Mouse (Mus musculus) heart, embryonic 13.5 days (tissue): ENCODE measurements around the gene Llgl2. TPM values are rescaled to one million over a fixed set of nuclear protein-coding genes. Genes with fewer than 3 reads are reported as not detected.
A peak's percentile ranks its signal among the peaks of the same experiment; 100 is the strongest.

Experiments
- ATAC-seq: fragments of 200-750 bp; cut with Nextera tagmentation; 2 replicates; pipeline ENCODE4 v1.8.0; 2017; ENCODE audit warnings: moderate TSS enrichment; ENCODE audit not compliant: insufficient number of reproducible peaks, low FRiP score, low TSS enrichment; ENCODE audit errors: extremely low read depth
- H3K27ac ChIP-seq: fragments of 300-500 bp; sonication (generic); replicated peaks from 2 replicates; pipeline ENCODE4 v1.5.1; 2015; ENCODE audit warnings: moderate library complexity, mild to moderate bottlenecking, inconsistent platforms
- H3K27me3 ChIP-seq: fragments of 300-500 bp; sonication (generic); replicated peaks from 2 replicates; pipeline ENCODE4 v1.6.1; 2015; ENCODE audit warnings: mild to moderate bottlenecking, inconsistent platforms
- H3K36me3 ChIP-seq: fragments of 300-500 bp; sonication (generic); 2 replicates; pipeline ENCODE4 v1.6.1; 2015; ENCODE audit warnings: mild to moderate bottlenecking, inconsistent platforms
- H3K4me1 ChIP-seq: fragments of 300-500 bp; sonication (generic); 2 replicates; pipeline ENCODE4 v1.6.1; 2015; ENCODE audit warnings: inconsistent platforms
- H3K4me2 ChIP-seq: fragments of 300-500 bp; sonication (generic); 2 replicates; pipeline ENCODE4 v1.6.1; 2015; ENCODE audit warnings: inconsistent platforms, mild to moderate bottlenecking, moderate library complexity
- H3K4me3 ChIP-seq: fragments of 300-500 bp; sonication (generic); 2 replicates; pipeline ENCODE4 v1.5.1; 2015; ENCODE audit warnings: moderate library complexity, mild to moderate bottlenecking, inconsistent platforms
- H3K9ac ChIP-seq: fragments of 300-500 bp; sonication (generic); 2 replicates; pipeline ENCODE4 v1.6.1; 2015; ENCODE audit warnings: inconsistent platforms, mild to moderate bottlenecking, moderate library complexity
- H3K9me3 ChIP-seq: fragments of 300-500 bp; sonication (generic); 2 replicates; pipeline ENCODE4 v1.6.1; 2016; ENCODE audit warnings: inconsistent platforms
- WGBS: fragments of 180-500 bp; shearing (Covaris S2); methylation state at CpG from one replicate; pipeline ENCODE4 v1.1.7; 2015; ENCODE audit warnings: mixed read lengths; 5-methylcytosine and 5-hydroxymethylcytosine counted together
- microRNA-seq: library from miRNA; unstranded; fragments of <30 nt; microRNA quantifications from one replicate; pipeline ENCODE4, GENCODE M21; 2016
- polyA plus RNA-seq: library from polyadenylated mRNA; unstranded; fragments of >200 nt; fragmentation: Nextera tagmentation; extraction: Ambion mirVana; gene quantifications from 2 replicates; pipeline ENCODE4 v1.2.1, GENCODE M21; 2015

Llgl2 gene
- polyA plus RNA-seq, 1 experiment from 2014 or later = 18.9 TPM

DNA sequence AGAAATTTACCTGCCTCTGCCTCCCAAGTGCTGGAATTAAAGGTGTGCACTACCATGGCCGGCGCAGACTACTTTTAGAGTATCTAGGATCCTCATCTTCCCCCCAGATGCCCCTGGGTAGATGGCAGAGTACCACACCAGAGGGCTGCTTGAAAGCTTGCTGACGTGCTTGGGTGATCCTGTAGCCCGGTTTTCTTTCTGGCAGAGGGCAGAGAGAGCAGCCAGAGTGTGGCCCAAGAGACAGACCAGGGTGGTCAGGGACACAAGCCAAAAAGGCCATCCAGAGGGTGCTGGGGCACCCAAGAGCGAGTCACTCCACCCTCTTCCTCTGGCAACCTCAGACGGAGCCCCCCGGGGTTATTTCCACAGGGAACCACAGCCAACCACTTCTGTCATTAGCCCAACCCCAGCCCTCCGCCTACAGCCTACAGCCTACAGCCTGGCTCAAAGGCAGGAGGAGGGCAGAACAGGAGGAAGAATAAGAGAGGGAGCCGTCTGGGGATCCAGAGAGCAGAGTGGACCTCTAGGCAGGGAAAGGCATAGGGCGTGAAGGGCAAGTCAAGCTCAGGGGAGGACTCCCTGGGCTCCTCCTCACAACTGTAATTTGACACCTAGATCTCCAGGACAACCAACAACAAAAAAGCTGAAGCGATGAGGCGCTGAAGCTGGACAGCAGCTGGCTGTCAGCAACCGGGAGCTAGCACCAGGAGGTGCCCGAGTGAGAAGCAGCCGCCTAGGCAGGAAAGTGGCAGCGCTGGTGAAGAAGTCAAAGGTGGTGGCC, 75.8 kb downstream of the Llgl2 start, which contains the start of gene Smim5:
TSS of gene Smim5 (plus strand) at position 481 of the 781 bp plus-strand sequence.
- Histone ChIP-seq H3K9me3 (no peaks in the 10 kb centered on the region), H3K4me1 (peaks cover 64% of the 10 kb centered on the region), H3K4me2 (peak within 1 kb of the TSS; percentile 74), H3K27ac (peak within 1 kb of the TSS; percentile 99), H3K36me3 (peaks cover 21% of the 10 kb centered on the region), H3K9ac (peak within 1 kb of the TSS; percentile 73), H3K4me3 (peak within 1 kb of the TSS; percentile 52), H3K27me3 (no peaks in the 10 kb centered on the region)
- ATAC-seq = peak; percentile 24; the same call in 1 of the 2 replicates
- WGBS = 25% methylated on average over 16 of the region's 16 CpGs

GRCm38 (mm10) chr11:115900561-115901337, 76.9 kb downstream of the Llgl2 start:
- 45% methylated on average over 8 of the region's 8 CpGs for WGBS
- Histone ChIP-seq H3K4me1 (peaks cover 75% of the 10 kb centered on the region), H3K9me3 (no peaks in the 10 kb centered on the region), H3K27me3 (no peaks in the 10 kb centered on the region), H3K36me3 (peaks cover 21% of the 10 kb centered on the region), H3K27ac (peak overlapping the region; percentile 99), H3K4me3 (peak overlapping the region; percentile 52), H3K9ac (peak overlapping the region; percentile 73), H3K4me2 (peak overlapping the region; percentile 74)
- no peak for ATAC-seq

GRCm38 (mm10) chr11:115901338-115902161, 77.7 kb downstream of the Llgl2 start:
- WGBS = 59% methylated on average over 9 of the region's 9 CpGs
- ATAC-seq = no peak
- no peaks in the 10 kb centered on the region for H3K9me3 ChIP-seq
- peaks cover 83% of the 10 kb centered on the region for H3K4me1 ChIP-seq
- peaks cover 22% of the 10 kb centered on the region for H3K36me3 ChIP-seq
- no peaks in the 10 kb centered on the region for H3K27me3 ChIP-seq
- H3K4me3 ChIP-seq = peak overlapping the region; percentile 52
- H3K4me2 ChIP-seq = peak overlapping the region; percentile 74
- peak overlapping the region; percentile 73 for H3K9ac ChIP-seq
- H3K27ac ChIP-seq = peak overlapping the region; percentile 99

DNA sequence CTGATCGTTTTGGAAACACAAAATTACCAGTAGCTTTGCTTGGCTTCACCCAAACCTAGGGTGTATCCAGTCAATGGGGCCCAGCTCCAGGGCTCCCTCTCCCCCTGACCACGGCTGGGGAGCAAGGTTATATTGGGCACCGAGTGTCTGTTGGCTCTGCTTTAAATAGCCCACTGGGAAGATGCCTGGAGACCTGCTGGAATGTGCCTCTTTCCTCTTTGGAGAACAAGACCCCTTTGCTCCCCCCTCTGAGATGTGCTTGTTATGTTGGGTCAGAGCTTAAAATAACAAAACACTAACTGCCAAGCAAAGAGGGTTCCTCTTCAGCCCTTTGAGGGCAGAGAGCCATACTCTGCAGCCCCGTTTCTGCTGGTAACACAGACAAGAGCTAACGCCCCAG, 78.3 kb downstream of the Llgl2 start:
- Histone ChIP-seq H3K36me3 (peaks cover 22% of the 10 kb centered on the region), H3K27ac (peak overlapping the region; percentile 99), H3K4me2 (peak overlapping the region; percentile 74), H3K27me3 (no peaks in the 10 kb centered on the region), H3K4me3 (peak overlapping the region; percentile 52), H3K9me3 (no peaks in the 10 kb centered on the region), H3K4me1 (peaks cover 84% of the 10 kb centered on the region), H3K9ac (peak overlapping the region; percentile 76)
- WGBS = 42% methylated on average over 5 of the region's 5 CpGs
- ATAC-seq = no peak; the same call in 1 of the 2 replicates

GRCm38 (mm10) chr11:115902831-115903230, 79.0 kb downstream of the Llgl2 start:
- Histone ChIP-seq H3K9ac (peak overlapping the region; percentile 76), H3K4me3 (peak overlapping the region; percentile 52; the same call in 1 of the 2 replicates)
- 30% methylated on average over 1 of the region's 1 CpGs for WGBS

GRCm38 (mm10) chr11:115903384-115904230, 79.8 kb downstream of the Llgl2 start:
- H3K4me1 ChIP-seq = peaks cover 81% of the 10 kb centered on the region
- H3K27ac ChIP-seq = peak overlapping the region; percentile 99
- no peak overlapping the region for H3K4me3 ChIP-seq
- peaks cover 35% of the 10 kb centered on the region for H3K36me3 ChIP-seq
- peak overlapping the region; percentile 76 for H3K9ac ChIP-seq
- no peaks in the 10 kb centered on the region for H3K9me3 ChIP-seq
- H3K27me3 ChIP-seq = no peaks in the 10 kb centered on the region
- peak; percentile 79 for ATAC-seq
- WGBS = 27% methylated on average over 11 of the region's 11 CpGs
- H3K4me2 ChIP-seq = peak overlapping the region; percentile 74

More at GRCm38 (mm10) chr11:115902831-115903230, 79.0 kb downstream of the Llgl2 start:
- Histone ChIP-seq H3K4me2 (peak overlapping the region; percentile 74), H3K27me3 (no peaks in the 10 kb centered on the region), H3K36me3 (peaks cover 28% of the 10 kb centered on the region), H3K4me1 (peaks cover 84% of the 10 kb centered on the region), H3K9me3 (no peaks in the 10 kb centered on the region), H3K27ac (peak overlapping the region; percentile 99)
- ATAC-seq = no peak

- no peaks in the 10 kb centered on the region for H3K27me3 ChIP-seq
- WGBS = 56% methylated on average over 8 of the region's 8 CpGs
- H3K9me3 ChIP-seq = no peaks in the 10 kb centered on the region
- no peak overlapping the region for H3K4me3 ChIP-seq
- peak overlapping the region; percentile 74; the same call in 1 of the 2 replicates for H3K4me2 ChIP-seq
- peaks cover 39% of the 10 kb centered on the region for H3K36me3 ChIP-seq
- peak overlapping the region; percentile 65 for H3K9ac ChIP-seq
- no peak for ATAC-seq
- peaks cover 73% of the 10 kb centered on the region for H3K4me1 ChIP-seq
- H3K27ac ChIP-seq = peak overlapping the region; percentile 99
Measured at GRCm38 (mm10) chr11:115904231-115904955, 80.5 kb downstream of the Llgl2 start.

Small RNA genes lying within 50 kb of the gene (microRNA-seq; reads per million reads assigned to microRNA genes)
- gene Mir5621 = not detected

Other genes starting within 250 kb of the Llgl2 start
- 79.2 and 86.8 TPM in 2 replicates for gene Mrps7, start 220.1 kb upstream of the Llgl2 start, polyA plus RNA-seq
- 14.0 and 14.9 TPM in 2 replicates for gene Gga3, start 220.0 kb upstream of the Llgl2 start, polyA plus RNA-seq
- gene Mif4gd, start 211.1 kb upstream of the Llgl2 start, polyA plus RNA-seq = 23.1 and 24.6 TPM in 2 replicates
- 36.4 and 37.2 TPM in 2 replicates for gene Slc25a19, start 195.8 kb upstream of the Llgl2 start, polyA plus RNA-seq
- 86.6 and 90.0 TPM in 2 replicates for gene Grb2, start 115.5 kb upstream of the Llgl2 start, polyA plus RNA-seq
- gene Tmem94, start 58.6 kb upstream of the Llgl2 start, polyA plus RNA-seq = 34.3 and 39.4 TPM in 2 replicates
- 20.0 and 20.1 TPM in 2 replicates for gene Caskin2, start 10.4 kb upstream of the Llgl2 start, polyA plus RNA-seq
- 24.4 and 27.5 TPM in 2 replicates for gene Tsen54, start 9.3 kb upstream of the Llgl2 start, polyA plus RNA-seq
- gene Myo15b, start 34.4 kb downstream of the Llgl2 start, polyA plus RNA-seq = 0.17 and 0.27 TPM in 2 replicates
- 20.0 and 24.2 TPM in 2 replicates for gene Smim5, start 75.9 kb downstream of the Llgl2 start, polyA plus RNA-seq
- 1.4 TPM in 2 replicates for gene Smim6, start 88.0 kb downstream of the Llgl2 start, polyA plus RNA-seq
- 23.3 and 24.8 TPM in 2 replicates for gene Sap30bp, start 109.2 kb downstream of the Llgl2 start, polyA plus RNA-seq
- 11.6 and 12.7 TPM in 2 replicates for gene Recql5, start 109.4 kb downstream of the Llgl2 start, polyA plus RNA-seq
- gene Itgb4, start 150.7 kb downstream of the Llgl2 start, polyA plus RNA-seq = 0.99 and 1.1 TPM in 2 replicates
- gene Galk1, start 188.7 kb downstream of the Llgl2 start, polyA plus RNA-seq = 150 and 178 TPM in 2 replicates
- 647 and 691 TPM in 2 replicates for gene H3f3b, start 203.9 kb downstream of the Llgl2 start, polyA plus RNA-seq
- gene Unk, start 206.3 kb downstream of the Llgl2 start, polyA plus RNA-seq = 22.8 and 23.9 TPM in 2 replicates